Mouse (Mus musculus) Patski (cell line): Measurements from ENCODE around the gene Lipe. TPM values are rescaled to one million over a fixed set of nuclear protein-coding genes. Genes with fewer than 3 reads are reported as not detected.
"Not testable (repeated sequence)": the region's sequence is repeated elsewhere in the genome, so short reads cannot be mapped to it uniquely, and the experiment has no call there.

Experiments used
- ATAC-seq: fragments of 100-300 bp; one replicate; pipeline ENCODE4 v1.8.0; 2021
- CTCF ChIA-PET: fragments of 350-600 bp; sonication (Branson Sonifier 250); formaldehyde crosslinking; loops from one replicate; lab custom pipeline; 2022; ENCODE audit warnings: inconsistent platforms; lab: Charles Lee
- POLR2A ChIA-PET: fragments of 350-600 bp; sonication (Branson Sonifier 250); formaldehyde crosslinking; loops from one replicate; lab custom pipeline; 2022; ENCODE audit warnings: antibody characterized with exemption, inconsistent platforms; lab: Charles Lee
- DNase-seq: peaks from one replicate; pipeline ENCODE4 v3.0.0-alpha.2; 2011; ENCODE audit warnings: low read depth, low spot score
- H3K27me3 ChIP-seq: fragments of 371-371 bp; one replicate; pipeline ENCODE4 v1.5.1; 2021
- CTCF ChIP-seq: fragments of 100-300 bp; IDR thresholded peaks from one replicate; pipeline ENCODE4 v1.5.1; 2021
- in situ Hi-C: fragments of 300-500 bp; cut with MboI; formaldehyde crosslinking; loops from 3 replicates; pipeline ENCODE4 v1.11.1; 2018; ENCODE audit warnings: low pct_unique_long_range_greater_than_20kb, mixed read lengths
- polyA plus RNA-seq: library from polyadenylated mRNA; unstranded; gene quantifications from one replicate; pipeline ENCODE4 v1.2.3, GENCODE M21; 2021

The Lipe gene
- polyA plus RNA-seq, 1 experiment from 2014 or later = 13.2 TPM

DNA sequence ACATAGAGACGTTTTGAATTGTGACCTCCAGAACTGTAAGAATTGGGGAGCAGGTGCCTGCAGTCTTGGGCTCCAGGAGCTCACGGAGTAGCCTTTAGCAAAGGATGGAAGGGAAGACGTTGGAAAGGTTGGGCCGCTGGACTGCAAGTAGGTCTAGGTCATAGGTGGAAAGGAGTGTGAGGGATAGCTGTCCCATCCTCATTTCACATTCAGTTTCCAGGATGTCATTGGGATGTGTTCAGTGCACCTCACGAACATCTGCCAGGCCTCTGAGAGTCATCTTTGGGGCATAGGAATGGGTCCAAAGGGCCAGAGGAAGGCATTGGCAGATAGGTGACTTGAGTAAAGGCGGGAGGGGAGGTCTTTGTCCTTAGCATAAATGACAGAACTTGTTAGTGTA, 33.9 kb upstream of the Lipe start:
- in situ Hi-C loops = no loop called here
- ChIA-PET CTCF (no interaction called here), POLR2A (no interaction called here)
- no peak for TF ChIP-seq CTCF
- ATAC-seq (no peak), DNase-seq (no peak)
- H3K27me3 ChIP-seq = no peaks in the 10 kb centered on the region

DNA sequence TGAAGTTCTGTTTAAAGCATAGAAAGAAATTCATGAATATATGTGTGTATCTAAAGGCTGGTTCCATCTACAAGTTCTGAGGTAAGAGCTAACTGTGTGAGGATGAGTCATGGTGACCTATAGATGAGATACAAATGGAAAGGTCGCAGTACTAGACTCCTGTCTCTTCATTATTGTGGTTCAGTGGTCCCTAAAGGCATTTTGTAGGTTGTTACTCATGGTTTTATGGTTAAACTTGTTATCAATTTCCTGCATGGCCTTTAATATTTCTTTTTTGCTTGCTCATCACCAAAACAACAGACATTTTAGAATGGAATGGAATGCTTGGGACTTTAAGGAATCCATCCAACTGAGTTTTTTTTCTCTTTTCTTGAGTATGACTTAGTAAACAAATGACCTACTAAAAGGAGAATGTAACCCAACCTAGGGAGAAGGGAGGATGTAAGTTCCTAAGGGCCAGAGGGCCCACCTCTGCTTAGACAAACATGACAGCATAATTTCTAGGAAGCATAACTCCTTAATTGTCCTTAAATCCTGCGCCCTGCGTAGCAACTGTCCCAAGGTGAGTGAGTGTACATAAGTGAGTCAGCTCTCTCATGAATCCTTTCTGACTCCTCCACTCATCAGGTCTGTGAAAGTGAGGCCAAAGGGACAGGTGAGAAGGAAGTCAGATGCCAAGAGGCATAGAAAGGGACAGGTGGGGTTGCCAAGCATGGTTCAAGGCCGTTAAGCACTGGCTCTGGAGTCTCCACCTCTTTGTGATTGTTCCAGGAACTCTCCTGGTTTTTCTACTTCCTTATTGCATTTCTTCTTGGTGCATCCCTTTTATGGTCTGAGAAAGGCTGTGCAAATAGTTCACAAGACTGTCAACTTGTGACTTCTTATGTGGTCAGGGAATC, 31.6 kb upstream of the Lipe start:
- no peaks in the 10 kb centered on the region for H3K27me3 ChIP-seq
- peak; percentile 83 for ATAC-seq
- no peak for TF ChIP-seq CTCF
- ChIA-PET POLR2A (no interaction called here), CTCF (interaction anchor here (1.1 to 3.3 kb wide), 4 partner anchors 13 to 50 kb away, joined by 3 to 13 read pairs (median 4); no protein-coding TSS in a partner anchor)
- in situ Hi-C loops = loop anchor here (5.0 kb wide), 2 partner anchors 52 to 167 kb away; no protein-coding TSS in a partner anchor
- no peak for DNase-seq

DNA sequence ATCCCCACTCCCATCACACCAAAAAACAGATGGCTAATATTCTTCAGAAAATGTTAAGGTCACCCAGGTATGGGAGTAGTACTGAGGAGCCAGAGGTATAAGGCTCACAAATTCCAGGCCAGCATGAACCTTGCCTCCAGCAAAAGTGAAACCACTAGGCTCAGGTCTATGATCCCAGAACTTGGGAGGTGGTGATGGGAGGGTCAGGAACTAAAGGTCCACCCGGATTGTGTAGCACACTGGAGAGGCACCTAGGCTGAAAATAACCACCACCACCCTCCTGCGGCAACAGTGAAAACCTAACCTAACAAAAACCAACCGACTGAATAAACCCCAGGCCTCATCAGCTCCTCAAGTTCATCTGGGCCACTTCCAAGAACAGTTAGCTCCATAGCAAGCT, 29.8 kb upstream of the Lipe start:
- DNase-seq (no peak), ATAC-seq (no peak)
- ChIA-PET CTCF (interaction anchor here (1.8 to 3.3 kb wide), 2 partner anchors 20 to 51 kb away, joined by 4 to 13 read pairs; no protein-coding TSS in a partner anchor), POLR2A (interaction anchor here (1.1 kb wide), 1 partner anchor 10 kb away, joined by 3 read pairs; no protein-coding TSS in a partner anchor)
- no peak for TF ChIP-seq CTCF
- in situ Hi-C loops = loop anchor here (5.0 kb wide), 2 partner anchors 54 to 169 kb away; no protein-coding TSS in a partner anchor
- no peaks in the 10 kb centered on the region for H3K27me3 ChIP-seq

DNA sequence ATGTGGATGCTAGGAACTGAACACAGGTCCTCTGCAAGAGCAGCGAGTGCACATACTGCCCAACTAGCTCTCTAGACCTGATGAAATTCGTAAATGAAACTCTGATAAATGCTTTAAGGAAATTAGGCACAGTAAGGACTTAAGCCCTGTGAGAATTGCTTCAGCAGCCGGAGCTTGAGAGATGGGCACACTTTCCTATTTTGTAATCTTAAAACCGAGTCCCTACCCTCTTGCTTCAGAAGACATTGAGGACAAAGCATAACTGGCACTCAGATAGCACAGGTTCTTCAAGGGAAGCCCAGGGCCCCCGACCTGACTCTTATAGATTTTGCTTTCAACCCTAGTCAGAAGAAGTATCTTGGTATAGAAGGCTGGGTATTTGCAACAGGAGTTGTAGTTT, 28.6 kb upstream of the Lipe start:
- ChIA-PET CTCF (interaction anchor here (0.8 to 3.3 kb wide), 4 partner anchors 51 to 109 kb away, joined by 3 to 13 read pairs (median 3); partner anchors contain the start of gene Ceacam1), POLR2A (no interaction called here)
- ATAC-seq (no peak), DNase-seq (no peak)
- in situ Hi-C loops = loop anchor here (5.0 kb wide), 2 partner anchors 55 to 170 kb away; no protein-coding TSS in a partner anchor
- TF ChIP-seq CTCF = no peak
- no peaks in the 10 kb centered on the region for H3K27me3 ChIP-seq

DNA sequence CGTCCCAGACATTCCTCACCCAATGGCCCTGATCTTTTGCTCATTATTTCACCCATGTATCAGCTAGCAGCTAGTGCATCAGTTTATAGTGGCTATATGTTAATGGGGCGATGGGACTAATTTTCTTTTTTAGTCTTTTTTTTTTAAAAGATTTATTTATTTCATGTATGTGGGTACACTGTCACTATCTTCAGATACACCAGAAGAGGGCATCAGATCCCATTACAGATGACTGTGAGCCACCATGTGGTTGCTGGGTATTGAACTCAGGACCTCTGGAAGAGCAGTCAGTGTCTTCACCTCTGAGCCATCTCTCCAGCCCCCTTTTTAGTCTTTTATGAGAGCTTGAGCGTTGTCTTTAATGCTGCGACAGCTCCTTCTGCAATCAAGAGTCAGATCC, 27.9 kb upstream of the Lipe start:
- CTCF ChIA-PET = interaction anchor here (0.8 to 3.3 kb wide), 4 partner anchors 51 to 110 kb away, joined by 3 to 13 read pairs (median 3); partner anchors contain the start of gene Ceacam1
- in situ Hi-C loops = loop anchor here (5.0 kb wide), 2 partner anchors 56 to 171 kb away; no protein-coding TSS in a partner anchor
- H3K27me3 ChIP-seq, ATAC-seq, DNase-seq, POLR2A ChIA-PET: not testable (repeated sequence)
- peak; percentile 32 for TF ChIP-seq CTCF

DNA sequence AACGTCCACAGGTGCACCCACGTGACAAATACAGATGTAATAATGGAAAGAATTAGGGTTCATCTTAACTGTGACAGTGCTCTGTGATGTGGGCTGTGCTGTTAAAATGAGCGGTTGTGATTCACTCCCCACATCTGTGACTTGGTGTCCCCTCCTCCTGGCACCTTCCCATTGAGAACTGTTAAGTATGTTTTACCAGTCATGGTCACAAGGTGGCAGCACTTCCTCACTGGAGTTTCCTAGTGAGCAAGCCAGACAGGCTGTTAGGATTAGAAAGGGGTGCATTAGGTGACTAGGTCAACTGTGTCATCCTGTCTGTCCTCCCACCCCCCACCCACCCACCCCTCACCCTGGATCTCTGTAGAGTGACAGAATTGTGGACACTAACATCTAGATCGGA, 25.9 kb upstream of the Lipe start:
- ChIA-PET CTCF (interaction anchor here (1.4 to 1.8 kb wide), 3 partner anchors 55 to 176 kb away, joined by 6 to 9 read pairs (median 6); no protein-coding TSS in a partner anchor), POLR2A (no interaction called here)
- in situ Hi-C loops = no loop called here
- DNase-seq = no peak
- ATAC-seq = no peak
- H3K27me3 ChIP-seq = no peaks in the 10 kb centered on the region
- TF ChIP-seq CTCF = peak; percentile 78

DNA sequence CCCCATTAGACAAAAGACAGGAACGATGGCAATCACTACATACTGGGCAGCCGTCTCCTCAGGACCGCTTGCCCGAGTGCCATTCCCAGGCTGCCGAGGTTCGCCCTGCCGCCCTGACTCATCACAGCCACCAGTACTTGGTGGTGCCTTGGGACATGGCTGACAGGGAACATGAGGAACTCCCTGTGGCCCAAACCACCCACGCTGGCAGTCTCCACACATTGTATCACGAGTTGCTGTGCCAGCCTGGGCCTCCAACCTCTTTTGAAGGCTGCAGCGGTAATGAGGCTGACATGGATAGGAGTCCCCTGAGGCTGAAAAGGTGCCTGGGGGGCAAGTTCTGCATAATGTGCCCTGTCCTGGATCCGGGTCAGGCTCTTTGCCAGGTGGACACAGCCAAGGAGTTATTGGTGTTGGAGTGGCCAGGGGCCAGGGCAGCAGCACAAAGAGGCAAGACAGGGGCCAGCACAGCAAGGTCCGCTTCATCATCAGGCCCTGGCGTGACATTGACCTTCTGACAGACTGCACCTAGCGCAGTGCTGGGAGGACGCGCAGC, 23.9 kb upstream of the Lipe start:
- H3K27me3 ChIP-seq = no peaks in the 10 kb centered on the region
- ChIA-PET POLR2A (no interaction called here), CTCF (no interaction called here)
- no peak for DNase-seq
- ATAC-seq = no peak
- in situ Hi-C loops = no loop called here
- TF ChIP-seq CTCF = no peak

DNA sequence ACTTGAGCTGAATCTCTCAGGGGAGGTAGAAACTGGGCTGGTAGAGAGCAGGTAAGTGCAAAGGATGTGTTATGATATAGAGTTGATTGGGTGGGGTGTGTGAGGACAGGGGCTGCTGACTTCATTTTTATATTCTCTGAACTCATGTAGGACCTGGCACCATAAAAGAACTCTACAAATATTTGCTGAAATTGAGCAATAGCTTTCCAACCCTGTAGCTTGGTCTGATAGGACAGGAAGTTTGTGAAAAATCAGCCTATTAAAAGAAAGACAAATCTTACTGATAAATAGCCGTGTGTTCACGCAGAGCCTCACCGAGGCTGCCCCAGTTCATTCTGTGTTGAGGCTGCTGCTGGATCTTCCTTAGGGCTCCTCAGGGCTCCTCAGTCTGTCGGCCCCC, 21.4 kb upstream of the Lipe start:
- in situ Hi-C loops = no loop called here
- ChIA-PET CTCF (interaction anchor here (0.7 kb wide), 1 partner anchor 11 kb away, joined by 3 read pairs; no protein-coding TSS in a partner anchor), POLR2A (interaction anchor here (0.6 kb wide), 1 partner anchor 10 kb away, joined by 4 read pairs; no protein-coding TSS in a partner anchor)
- TF ChIP-seq CTCF = no peak
- no peaks in the 10 kb centered on the region for H3K27me3 ChIP-seq
- no peak for DNase-seq
- no peak for ATAC-seq

DNA sequence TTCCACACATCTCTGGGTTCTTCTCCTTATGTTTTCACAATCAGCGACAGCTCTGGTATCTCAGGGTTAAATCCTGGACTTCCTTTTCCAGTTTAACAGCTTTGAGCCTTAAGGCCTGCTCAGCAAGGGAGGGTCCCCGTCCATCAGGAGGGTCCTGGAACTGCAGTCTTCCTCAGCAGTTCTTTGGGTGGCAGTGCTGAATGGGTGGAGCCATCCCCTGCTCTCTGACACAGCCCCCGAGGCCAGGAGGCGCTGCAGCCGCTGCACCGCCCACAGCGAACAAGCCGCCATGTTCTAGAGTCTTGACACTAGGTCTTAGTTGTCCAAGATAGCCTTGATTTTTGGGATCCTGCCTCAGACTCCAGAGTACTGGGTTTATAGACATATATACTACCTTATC, 21.0 kb upstream of the Lipe start:
- no peak for DNase-seq
- ChIA-PET CTCF (no interaction called here), POLR2A (no interaction called here)
- in situ Hi-C loops = no loop called here
- no peaks in the 10 kb centered on the region for H3K27me3 ChIP-seq
- no peak for TF ChIP-seq CTCF
- no peak for ATAC-seq

DNA sequence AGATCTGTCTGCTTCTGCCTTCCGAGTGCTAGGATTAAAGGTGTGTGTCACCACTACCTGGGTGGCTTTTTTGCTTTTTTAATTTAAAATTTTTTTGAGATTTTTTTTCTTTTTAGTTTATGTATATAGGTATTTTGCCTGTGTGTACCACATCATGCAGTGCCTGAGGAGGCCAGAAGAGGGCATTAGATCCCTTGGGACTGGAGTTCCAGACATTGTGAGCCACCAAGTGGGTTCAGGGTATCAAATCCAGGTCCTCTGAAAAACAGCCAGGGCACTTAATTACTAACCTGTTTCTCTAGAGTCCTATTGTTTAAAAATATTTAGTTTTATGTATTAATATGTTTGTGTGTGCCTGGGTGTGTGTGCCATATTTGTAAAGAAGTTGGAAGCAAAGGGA, 19.1 kb upstream of the Lipe start:
- in situ Hi-C loops = no loop called here
- peak; percentile 79 for TF ChIP-seq CTCF
- CTCF ChIA-PET = interaction anchor here (1.0 kb wide), 1 partner anchor 13 kb away, joined by 4 read pairs; no protein-coding TSS in a partner anchor
- DNase-seq (no peak), ATAC-seq (no peak)
- H3K27me3 ChIP-seq = no peaks in the 10 kb centered on the region
- POLR2A ChIA-PET = no interaction called here
